Mouse (Mus musculus): ENCODE data around the gene Zfp420.
"Not testable (repeated sequence)": the region's sequence is repeated elsewhere in the genome, so short reads cannot be mapped to it uniquely, and the experiment has no call there.

Gene Zfp420

DNA sequence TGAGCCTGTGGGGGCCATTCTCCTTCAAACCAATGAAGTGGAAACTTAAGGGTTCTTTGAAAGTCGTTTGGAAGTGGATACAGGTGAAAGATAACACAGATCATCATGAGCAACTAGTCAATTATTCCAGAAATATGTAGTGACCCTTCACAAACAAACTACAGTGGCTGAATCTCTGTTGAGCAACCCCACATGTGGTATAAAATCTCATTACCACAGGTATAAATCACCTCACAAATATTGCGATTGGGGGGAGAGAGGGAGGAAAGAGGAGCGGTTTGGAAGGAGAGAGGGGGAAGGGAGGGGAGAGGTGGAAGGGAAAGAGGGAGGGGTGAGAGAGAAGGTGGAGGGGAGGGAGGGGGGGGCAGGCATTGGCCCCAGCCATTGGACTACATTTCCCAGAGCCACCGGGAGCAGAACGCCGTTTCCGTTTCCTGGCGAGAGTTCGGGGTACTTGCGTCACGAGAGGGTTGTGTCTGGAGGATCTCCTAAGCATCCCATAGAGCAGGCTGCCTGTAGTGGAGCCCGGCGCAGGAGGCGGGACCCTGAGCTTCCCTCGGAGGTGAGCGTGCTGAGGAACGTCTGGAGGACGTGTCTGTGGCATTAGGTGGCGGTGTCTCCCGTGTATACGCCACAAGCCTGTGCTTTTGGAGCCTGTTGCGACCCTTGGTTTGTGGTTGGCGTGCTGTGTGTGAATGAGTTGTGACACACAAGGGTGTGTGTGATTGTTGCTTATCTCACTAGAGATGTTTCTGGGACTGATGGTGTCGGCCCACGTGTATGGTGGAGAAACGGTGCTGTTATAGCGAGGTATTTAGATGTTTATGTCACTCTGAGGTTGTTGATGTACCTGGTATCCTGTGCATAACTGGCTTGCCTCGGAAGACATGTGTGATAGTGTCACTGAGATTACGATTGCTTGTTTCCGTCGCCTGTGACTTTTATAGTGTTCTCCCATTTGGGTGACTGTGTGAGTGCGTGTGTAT, at the start of gene Zfp420:
Gene Zfp420, plus strand, starts transcription at position 448 of the 986 bp plus-strand sequence.
- peak; percentile 93 for DNase-seq

DNA sequence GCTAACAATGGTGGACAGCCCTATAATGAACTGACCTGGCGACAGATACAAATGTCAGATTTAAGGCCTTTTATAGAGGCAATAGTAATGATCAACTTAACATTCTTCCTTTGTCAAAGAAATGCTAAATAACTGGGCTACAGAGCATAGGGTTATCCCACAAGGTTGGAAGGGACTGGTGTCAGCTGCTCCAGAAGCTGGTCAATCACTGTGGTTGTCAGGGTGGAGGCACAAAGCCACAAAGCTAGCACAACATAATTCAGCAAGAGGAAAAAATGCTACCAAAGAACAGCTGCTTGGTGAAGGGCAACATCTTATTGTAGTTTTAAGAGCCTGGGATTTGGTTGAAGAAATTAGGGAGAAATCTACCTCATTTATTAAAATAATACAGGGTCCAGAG, 47.5 kb upstream of the Zfp420 start:
- no peak for DNase-seq

DNA sequence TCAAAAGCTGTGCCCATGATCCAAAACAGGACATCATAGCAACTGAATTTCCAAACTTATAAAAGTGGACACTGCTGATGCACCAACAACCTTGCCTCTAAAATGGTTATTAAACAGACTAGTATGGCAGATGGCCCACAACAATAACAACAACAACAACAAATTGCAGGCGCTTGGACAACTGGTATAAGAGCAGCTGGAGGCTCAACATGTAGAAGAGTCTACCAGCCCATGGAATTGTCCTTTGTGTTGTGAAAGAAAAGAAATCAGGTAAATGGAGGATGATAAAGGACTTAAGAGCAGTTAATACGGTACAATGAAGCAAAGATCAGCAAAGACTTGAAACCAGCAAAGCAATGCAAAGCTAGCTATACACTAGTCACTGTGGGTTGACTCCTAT, 45.4 kb upstream of the Zfp420 start:
- no peak for DNase-seq

DNA sequence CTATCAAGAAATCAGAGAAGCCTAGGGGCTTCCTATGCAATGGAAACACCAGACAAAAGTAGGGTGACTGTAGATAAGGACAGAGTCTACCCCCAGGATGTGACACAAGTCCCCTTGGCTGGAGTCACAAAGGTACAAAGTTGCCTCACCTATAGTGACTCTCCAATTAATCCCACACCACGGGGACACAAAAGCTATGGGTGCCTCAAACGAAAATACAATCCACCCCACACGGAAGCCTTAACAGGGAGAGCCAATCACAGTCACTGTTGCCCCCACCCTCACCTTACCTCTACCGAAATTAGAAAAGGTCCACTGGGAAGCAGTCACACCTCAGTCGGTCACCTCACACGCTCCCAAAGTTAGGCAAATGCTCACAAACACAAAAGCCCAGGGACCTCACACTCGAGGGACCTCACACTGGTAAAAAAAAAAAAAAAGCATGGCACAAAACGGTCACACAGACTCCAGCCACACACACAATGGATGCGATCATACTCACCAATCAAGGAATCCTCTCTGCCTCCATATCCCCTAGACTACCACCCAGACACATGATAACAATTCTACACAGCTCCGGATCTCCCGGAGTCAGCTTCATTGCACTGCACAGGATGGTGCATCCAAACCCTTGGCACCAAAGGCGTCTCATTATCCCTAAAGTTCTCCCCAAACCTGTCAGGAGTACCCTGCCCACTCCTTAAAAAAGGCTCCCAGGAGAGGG, 44.6 kb upstream of the Zfp420 start:
- no peak for DNase-seq

DNA sequence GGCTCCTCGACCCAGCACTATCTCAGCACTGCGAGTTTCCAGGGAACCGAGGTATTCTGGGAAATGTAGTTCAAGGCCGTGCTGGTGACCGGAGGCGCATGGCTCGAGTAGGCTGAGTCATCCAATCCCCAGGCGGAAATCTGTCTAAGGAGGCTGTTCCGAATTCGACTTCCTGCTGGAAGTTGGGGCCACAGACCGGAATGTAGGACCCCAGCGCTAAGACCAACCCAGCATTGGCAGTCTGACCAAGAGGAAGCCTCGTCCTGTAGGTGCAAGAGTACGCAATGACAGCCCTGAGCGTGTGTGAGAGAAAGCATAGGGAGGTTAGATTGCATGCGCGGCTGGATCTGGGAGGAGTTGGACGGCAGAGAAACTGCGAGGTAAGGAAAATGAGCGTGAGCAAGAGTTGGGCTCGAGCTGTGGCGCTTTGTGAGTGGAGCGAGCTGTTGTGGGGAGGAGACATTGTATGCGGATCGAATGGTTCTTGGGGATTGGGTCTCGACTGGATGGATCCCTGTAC, 43.8 kb upstream of the Zfp420 start, which contains the start of gene Zfp790:
Gene Zfp790, plus strand, starts transcription at position 205 of the 520 bp plus-strand sequence.
- DNase-seq, result peak; percentile 95

DNA sequence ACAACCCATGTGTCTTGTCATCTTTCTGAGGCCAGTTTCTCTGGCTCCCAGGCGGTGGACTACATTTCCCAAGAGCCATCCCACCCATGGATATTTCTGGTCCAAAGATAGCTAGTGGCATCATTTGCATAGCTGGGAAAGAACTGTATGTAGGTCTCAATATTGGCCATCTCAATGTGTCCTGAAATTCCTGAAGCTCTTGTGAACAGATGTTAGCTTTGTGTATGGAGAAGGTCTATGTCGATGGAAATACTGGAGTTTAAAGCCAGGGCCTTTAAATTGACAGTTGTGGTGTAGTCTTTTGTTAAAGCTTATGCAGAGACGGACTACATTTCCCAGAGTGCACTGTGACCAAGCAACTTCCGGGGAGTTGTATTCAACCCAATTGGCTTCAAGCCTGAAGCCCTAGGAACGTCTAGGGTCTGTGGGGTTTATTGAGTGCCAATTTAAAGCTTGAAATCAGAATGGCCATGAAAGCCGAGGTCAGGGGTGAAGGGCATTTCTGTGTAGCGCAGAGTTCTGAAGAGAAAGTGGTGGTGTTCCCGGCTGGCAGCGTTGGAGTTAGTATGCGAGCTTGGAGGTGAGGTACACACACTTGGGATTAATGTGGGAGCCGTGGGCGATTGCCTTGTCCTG, 41.0 kb upstream of the Zfp420 start:
- DNase-seq, result peak; percentile 81

DNA sequence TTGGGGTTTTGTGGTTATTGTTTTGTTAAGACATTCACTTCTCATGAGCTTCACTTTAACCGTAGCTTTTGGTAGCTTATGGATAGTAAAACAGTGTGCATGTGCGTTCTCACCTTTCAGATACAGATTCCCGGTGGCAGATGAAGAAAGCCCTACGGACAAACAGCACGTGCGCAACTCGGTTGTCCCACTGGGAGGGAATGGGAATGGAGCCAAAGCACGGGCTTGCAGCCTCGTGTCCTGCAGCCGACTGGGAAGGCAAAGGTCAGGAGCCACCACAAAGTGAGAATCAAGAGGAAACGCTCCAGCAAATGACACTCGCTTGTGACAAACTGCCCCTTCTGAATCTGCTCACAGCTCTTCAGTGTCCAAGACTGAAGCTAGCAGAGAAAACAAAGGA, 31.8 kb upstream of the Zfp420 start:
- DNase-seq, result no peak

DNA sequence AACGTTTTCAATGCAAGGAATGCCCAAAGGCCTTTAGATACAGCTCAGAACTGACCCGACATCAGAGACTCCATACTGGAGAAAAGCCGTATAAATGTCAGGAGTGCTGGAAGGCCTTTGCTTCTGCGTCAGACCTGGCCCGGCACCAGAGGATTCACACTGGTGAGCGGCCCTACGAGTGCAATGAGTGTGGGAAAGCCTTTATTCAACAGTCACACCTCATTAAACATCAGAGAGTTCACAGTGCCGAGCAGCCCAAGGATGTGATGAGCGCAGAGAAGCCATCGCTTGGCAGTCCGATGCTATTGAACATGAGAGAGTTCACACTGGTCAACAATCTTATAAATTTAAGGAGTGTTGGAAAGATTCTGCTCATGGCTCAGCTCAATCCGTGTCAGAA, 30.0 kb upstream of the Zfp420 start:
- no peak for DNase-seq

DNA sequence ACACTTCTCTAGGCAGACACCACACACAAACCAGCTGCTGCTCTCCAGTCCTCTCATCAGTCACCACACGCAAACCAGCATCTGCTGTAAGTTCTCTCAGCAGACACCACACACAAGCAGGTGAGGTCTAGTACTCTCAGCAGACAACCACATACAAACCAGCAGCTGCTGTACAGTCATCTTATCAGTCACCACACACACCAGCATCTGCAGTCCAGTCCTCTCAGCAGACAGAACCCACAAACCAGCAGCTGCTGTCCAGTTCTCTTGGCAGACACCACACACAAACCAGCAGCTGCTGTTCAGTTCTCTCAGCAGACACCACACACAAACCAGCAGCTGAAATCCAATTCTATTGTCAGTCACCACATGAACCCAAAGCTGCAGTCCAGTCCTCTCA, 23.0 kb upstream of the Zfp420 start:
- no peak for DNase-seq

DNA sequence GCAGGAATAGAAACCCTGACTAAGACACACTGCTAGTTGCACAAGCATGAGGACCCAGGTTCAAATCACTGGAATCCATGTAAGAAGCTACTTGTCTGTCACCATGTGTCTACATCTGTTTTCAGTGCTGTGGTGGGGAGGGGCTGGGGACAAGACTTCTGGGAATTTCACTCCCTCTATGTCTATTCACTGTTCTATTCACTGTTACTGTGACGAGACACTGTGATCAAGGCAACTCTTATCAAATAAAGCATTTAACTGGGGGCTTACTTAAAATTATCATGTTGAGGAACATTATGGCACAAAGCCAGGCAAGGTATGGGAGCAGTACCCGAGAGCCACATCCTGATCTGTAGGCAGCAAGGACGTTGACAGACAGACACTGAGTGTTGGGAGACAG, 20.5 kb upstream of the Zfp420 start:
- DNase-seq, result no peak

DNA sequence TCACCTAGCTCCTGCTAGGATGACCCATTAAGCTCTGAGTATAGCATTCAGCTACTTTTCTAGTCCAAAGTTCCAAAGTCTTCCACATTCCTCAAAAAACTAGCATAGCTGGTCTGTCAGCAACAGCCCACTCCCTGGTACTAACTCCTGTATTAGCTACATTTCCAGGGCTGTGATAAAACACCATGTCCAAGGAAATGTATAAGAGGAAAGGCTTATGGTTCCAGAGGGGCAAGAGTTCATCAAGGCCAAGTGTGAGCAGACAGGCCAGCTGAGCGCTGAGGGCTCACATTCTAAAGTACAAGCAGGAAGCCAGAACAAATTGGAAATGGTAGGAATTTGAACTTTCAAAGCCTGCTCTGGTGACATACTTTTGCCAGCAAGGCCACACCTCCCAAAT, 17.7 kb upstream of the Zfp420 start:
- DNase-seq, result no peak

DNA sequence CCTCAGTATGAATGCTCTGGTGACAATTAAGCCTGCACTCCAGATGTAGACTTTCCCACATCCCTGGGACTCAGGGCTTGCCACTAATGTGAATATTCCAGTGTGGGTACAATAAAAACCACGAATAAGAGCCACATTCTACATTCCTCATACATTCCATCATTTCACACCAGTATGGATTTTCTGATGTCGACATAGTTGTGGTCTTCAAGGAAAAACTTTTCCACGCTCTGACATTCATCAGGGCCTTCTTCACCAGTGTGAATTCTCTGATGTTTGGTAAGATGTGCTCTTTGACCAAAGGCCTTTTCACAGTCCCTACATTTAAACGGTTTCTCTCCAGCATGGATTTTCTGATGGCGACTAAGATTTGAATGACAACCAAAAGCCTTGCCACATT, 15.2 kb upstream of the Zfp420 start:
- no peak for DNase-seq

DNA sequence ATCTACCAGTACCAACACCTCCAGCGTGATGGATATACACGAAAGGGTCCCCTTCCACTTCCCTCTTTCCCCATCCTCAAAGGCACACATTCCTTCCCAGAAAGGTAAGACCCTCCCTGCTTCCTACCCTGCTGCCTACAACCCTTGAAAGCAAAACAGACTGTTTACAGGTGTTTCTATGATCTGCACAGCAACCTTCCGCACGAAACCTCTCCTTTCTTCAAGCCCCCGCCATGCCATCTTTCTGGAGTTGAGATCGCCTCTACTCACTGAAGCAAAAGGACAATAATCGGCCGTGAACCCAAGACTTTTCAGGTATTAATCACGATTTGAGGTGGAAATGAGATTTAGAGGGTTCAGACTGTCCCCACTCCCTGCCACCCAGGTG, 7.0 kb upstream of the Zfp420 start:
- DNase-seq, result no peak

DNA sequence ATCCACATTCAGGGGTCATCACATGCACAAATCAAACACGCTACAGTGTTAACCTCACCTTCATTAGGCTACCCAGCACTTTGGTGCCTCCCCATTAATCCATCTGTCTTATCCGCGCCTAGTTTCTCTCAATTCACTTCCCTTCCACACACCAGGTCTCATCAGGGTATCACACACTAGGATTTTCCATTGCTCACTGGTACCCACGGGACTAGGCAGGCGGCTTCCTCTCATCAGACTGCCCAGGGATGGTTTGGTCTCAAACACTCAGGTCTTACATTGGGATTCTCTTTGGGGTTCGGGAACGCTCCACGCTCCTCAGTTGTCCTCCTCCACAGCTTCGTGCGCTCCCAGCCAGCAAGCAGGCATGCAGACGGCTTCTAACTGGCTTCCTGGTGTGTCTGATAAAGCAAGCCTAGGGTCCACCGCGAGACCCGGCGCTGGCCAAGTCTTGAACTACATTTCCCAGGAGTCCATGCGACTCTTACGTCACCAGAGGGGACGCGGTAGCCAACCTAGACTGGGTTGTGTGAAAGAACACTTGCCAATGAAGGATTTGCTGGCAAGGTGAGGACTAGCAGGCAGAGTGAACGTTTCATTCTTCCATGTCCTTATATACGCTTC, 6.4 kb upstream of the Zfp420 start, which contains the start of gene Zfp940:
Gene Zfp940, minus strand, starts transcription at position 451 of the 624 bp plus-strand sequence.
- DNase-seq, result peak; percentile 90

DNA sequence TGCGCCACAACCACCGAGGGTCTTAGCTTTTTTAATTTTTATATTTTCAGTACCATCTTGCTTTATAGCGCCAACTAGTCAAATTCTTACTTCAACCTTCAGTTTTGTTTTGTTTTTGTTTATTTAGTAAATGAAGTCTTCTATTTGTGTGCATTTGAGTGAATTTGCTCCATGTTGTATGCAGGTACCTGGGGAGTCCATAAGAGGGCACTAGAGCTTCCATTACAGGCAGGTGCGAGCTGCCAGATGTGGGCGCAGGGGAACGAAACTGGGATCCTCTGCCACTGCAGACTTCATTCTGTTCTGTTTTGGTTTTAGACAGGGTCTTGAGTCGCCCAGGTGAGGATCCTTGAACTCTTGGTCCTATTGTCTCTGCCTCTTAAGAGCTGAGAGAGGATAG, 1.9 kb downstream of the Zfp420 start:
- DNase-seq, result no peak

DNA sequence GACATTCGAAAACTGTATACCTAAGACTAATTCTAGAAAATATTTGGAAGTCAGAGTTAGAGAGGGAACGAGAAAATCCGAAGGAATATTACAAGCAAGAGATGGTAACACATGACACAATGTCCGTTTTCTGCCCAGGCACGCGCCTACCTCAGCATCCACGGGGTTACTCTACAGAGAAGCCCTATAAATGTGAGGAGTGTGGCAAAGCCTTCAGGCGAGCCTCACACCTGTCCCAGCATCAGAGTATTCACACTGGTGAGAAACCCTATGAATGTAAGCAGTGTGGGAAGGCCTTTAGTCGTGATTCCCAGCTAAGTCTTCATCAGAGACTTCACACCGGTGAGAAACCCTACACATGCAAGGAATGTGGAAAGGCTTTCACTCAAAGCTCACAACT, 14.5 kb downstream of the Zfp420 start:
- no peak for DNase-seq

DNA sequence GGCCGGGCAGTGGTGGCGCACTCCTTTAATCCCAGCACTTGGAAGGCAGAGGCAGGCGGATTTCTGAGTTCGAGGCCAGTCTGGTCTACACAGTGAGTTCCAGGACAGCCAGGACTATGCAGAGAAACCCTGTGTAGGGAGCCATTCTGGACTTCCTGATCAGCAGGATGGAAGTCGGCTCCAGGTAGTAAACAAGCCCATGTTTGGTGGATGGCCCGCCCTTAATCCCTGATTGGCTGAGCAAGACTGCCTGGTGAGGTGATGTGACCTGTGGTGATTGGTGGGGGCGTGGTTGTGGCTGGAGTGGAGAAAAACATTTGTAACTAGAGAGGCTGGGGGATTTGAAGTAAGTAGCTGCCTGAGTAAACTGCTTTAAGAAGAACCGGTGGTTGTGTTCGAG, 17.8 kb downstream of the Zfp420 start:
- not testable (repeated sequence) for DNase-seq

DNA sequence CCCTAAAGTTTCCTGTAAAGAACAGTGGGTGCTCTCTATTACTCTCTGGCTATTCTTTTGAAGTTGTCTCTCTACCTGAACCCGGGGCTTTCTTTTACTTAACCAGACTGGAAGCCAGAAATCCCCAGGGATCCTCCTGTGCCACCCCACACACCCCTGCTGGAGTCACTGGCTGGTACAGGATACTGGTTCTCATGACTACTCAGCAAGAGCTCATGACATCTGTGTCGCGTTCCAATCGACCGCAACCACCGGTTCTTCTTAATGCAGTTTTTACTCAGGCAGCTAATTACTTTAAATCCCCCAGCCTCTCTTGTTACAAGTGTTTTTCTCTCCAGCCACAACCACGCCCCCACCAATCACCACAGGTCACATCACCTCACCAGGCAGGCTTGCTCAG, 20.3 kb downstream of the Zfp420 start:
- no peak for DNase-seq

DNA sequence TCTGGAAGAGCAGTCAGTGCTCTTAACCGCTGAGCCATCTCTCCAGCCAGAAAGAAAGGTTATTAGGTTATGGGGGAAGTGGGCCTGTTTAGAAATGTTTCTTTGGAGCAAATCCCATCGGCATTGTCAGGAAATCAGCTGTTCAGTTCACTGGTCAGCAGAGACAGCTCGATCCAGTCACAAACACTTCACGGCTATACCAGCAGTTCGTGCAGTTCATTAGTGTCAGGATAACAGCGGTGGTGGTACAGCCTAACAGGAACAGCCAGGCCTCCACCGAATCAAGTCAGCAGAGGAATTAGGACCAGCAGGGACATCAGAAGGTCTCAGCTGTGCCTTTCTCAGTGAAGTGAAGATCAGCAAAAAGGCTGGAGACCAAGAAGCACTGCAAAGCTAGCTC, 21.1 kb downstream of the Zfp420 start:
- DNase-seq, result no peak

DNA sequence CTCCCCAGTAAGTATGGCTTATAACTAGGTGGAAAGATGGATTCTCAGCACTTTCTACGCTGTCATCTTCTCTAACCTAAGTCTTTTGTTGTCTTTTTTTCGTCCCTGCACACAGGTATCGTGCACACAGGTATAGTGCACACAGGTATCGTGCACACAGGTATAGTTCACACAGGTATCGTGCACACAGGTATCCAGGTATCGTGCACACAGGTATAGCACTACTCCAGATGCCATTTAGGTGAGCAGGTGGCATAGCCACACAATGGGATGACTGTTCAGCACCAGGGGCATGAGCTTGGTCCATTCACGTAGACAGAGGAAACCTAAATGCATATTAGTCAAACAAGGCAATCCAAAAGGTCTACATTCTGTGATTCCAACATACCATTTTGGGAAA, 30.7 kb downstream of the Zfp420 start:
- no peak for DNase-seq

DNA sequence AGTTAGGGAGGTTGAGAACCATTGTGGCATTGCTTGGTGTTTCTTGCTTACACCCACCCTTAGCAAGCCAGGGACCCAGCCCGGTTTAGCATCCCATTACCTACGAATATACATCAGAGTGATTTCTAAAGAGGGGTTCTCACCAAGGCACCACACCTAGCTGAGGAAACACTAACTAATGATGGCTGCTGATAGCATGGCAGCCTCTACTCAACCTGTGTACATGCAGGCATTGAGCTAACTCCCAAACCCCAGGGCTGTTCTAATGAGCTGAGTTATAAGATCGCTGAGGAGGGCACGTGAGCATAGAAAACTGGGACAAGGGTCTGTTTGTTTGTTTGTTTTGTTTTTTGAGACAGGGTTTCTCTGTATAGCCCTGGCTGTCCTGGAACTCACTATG, 33.0 kb downstream of the Zfp420 start:
- DNase-seq, result no peak

DNA sequence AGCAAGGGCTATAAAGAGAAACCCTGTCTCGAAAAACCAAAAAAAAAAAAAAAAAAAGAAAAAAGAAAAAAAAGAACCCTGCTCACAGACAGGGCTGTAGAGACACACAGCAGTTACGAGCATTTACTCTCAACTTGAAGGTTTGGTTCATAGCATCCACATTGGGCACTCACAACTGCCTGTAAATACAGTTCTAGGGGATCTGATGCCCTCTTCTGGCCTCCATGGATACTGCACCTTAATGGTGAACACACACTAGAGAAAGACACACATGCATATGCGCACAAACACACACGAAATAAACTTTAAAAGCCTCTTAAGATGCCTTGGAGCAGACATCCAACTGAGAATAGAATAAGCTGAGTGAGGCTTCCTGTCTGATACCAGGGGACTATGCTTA, 38.6 kb downstream of the Zfp420 start:
- DNase-seq, result no peak

DNA sequence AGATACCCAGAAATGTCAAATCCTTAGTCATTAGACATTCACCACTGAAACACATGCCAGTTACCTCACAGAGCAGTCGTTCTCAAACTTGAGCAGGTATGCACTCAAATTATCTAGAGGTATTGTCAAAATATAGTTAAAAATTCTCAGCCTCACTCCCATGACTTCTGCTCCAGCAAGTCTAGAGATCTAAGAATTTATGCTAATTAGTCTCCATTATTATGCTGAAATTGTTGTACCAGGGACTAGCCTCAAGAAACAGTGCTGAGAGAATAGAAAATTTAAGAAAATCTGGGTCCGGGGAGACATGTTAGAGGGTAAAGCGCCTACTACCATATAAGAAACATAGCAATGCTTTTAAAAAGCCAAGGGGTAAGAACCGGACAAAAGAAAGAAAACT, 44.3 kb downstream of the Zfp420 start:
- DNase-seq, result no peak

Measured in layer of hippocampus, adult 9-11 months (tissue).